Mouse (Mus musculus) midbrain, postnatal 0 days (tissue): ENCODE data around the gene Bcl11a. TPM values are rescaled to one million over a fixed set of nuclear protein-coding genes. Genes with fewer than 3 reads are reported as not detected.

ENCODE experiments used
- ATAC-seq: fragments of 200-750 bp; cut with Nextera tagmentation; 2 replicates; pipeline ENCODE4 v1.8.0; 2017; ENCODE audit warnings: moderate number of reproducible peaks, mild to moderate bottlenecking, moderate TSS enrichment, moderate library complexity; ENCODE audit not compliant: low FRiP score
- DNase-seq: peaks from one replicate; pipeline ENCODE4 v3.0.0-alpha.2; 2015; ENCODE audit warnings: low spot score
- H3K27ac ChIP-seq: fragments of 300-500 bp; sonication (generic); 2 replicates; pipeline ENCODE4 v1.5.1; 2014; ENCODE audit warnings: low read depth, mild to moderate bottlenecking, low read length, mixed read lengths
- H3K27me3 ChIP-seq: fragments of 300-500 bp; sonication (generic); 2 replicates; pipeline ENCODE4 v1.6.1; 2014; ENCODE audit warnings: low read length, control low read depth, mixed read lengths; ENCODE audit not compliant: insufficient read depth
- H3K36me3 ChIP-seq: fragments of 300-500 bp; sonication (generic); 2 replicates; pipeline ENCODE4 v1.6.1; 2014; ENCODE audit warnings: low read length, control low read depth, mixed read lengths; ENCODE audit not compliant: insufficient read depth
- H3K4me1 ChIP-seq: fragments of 300-500 bp; sonication (generic); 2 replicates; pipeline ENCODE4 v1.6.1; 2014; ENCODE audit warnings: mild to moderate bottlenecking, control low read depth, antibody characterized with exemption, low read length, mixed read lengths; ENCODE audit not compliant: insufficient read depth
- H3K4me2 ChIP-seq: fragments of 300-500 bp; sonication (generic); 2 replicates; pipeline ENCODE4 v1.6.1; 2014; ENCODE audit warnings: low read depth, mild to moderate bottlenecking, low read length, mixed read lengths; ENCODE audit not compliant: poor library complexity, severe bottlenecking
- H3K4me3 ChIP-seq: fragments of 300-500 bp; sonication (generic); 2 replicates; pipeline ENCODE4 v1.5.1; 2014; ENCODE audit warnings: low read depth, mild to moderate bottlenecking, low read length, moderate library complexity
- H3K9ac ChIP-seq: fragments of 300-500 bp; sonication (generic); replicated peaks from 2 replicates; pipeline ENCODE4 v1.6.1; 2014; ENCODE audit warnings: mild to moderate bottlenecking, low read length, moderate library complexity, mixed read lengths; ENCODE audit not compliant: poor library complexity, severe bottlenecking
- H3K9me3 ChIP-seq: fragments of 300-500 bp; sonication (generic); 2 replicates; pipeline ENCODE4 v1.6.1; 2016; ENCODE audit warnings: low read length, control low read depth
- CTCF ChIP-seq: IDR thresholded peaks from 2 replicates; pipeline ENCODE4 v1.5.1; 2016; ENCODE audit warnings: antibody characterized with exemption, mild to moderate bottlenecking
- WGBS: fragments of 180-500 bp; shearing (Covaris S2); extraction: QIAGEN DNeasy Blood & Tissue Kit; methylation state at CpG from one replicate; pipeline ENCODE4 v1.1.7; 2014; 5-methylcytosine and 5-hydroxymethylcytosine counted together
- polyA plus RNA-seq: library from polyadenylated mRNA; unstranded; fragments of >200 nt; fragmentation: Nextera tagmentation; extraction: Ambion mirVana; gene quantifications from 2 replicates; pipeline ENCODE4 v1.2.1, GENCODE M21; 2015
- total RNA-seq: library from RNA; depleted of rRNA; stranded (reverse); fragments of >200 nt; gene quantifications from 2 replicates; pipeline ENCODE4 v1.2.3, GENCODE M21; 2014

The Bcl11a gene
- total and polyA plus RNA-seq, 2 experiments from 2014 or later = 44.6 to 80.9 TPM

- WGBS = 94% methylated on average over 7 of the region's 7 CpGs
- H3K4me2 ChIP-seq = no peak overlapping the region
- H3K27ac ChIP-seq = no peak overlapping the region
- no peaks in the 10 kb centered on the region for H3K9me3 ChIP-seq
- DNase-seq (no peak), ATAC-seq (no peak)
- H3K4me3 ChIP-seq = no peak overlapping the region
- H3K36me3 ChIP-seq = no peaks in the 10 kb centered on the region
- TF ChIP-seq CTCF = no peak
- H3K27me3 ChIP-seq = no peaks in the 10 kb centered on the region
- H3K9ac ChIP-seq = no peak overlapping the region
- H3K4me1 ChIP-seq = no peaks in the 10 kb centered on the region
Measured at GRCm38 (mm10) chr11:24183501-24183900, 105.6 kb downstream of the Bcl11a start.

DNA sequence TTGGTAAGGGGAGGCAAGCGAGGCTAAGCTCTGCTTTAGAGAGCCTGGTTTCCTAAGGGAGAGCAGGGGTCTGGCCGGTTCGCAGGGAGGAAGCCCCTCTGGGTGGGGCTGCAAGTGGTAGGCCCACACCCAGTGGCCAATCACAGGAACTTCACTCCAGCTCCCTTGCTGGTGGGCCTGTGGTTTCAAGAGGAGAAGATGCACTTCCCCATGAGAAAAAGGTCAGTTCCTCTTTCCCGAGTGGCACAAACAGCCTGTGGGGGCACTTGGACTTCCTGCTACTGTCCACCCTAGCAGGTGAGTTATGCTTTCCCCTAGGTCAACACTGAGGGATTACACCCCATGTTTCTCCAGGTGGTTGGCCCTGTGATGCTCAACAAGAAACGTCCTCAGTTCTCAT is 107.1 kb downstream of the Bcl11a start:
- no peak for TF ChIP-seq CTCF
- H3K4me1 ChIP-seq = no peaks in the 10 kb centered on the region
- H3K9me3 ChIP-seq = no peaks in the 10 kb centered on the region
- no peak overlapping the region for H3K4me2 ChIP-seq
- DNase-seq (no peak), ATAC-seq (no peak)
- H3K9ac ChIP-seq = no peak overlapping the region
- no peak overlapping the region for H3K4me3 ChIP-seq
- no peaks in the 10 kb centered on the region for H3K36me3 ChIP-seq
- no peaks in the 10 kb centered on the region for H3K27me3 ChIP-seq
- H3K27ac ChIP-seq = no peak overlapping the region
- WGBS = 80% methylated on average over 5 of the region's 5 CpGs

GRCm38 (mm10) chr11:24190411-24190810 is 112.6 kb downstream of the Bcl11a start:
- ATAC-seq = no peak

GRCm38 (mm10) chr11:24196460-24197190 is 118.8 kb downstream of the Bcl11a start:
- H3K36me3 ChIP-seq = no peaks in the 10 kb centered on the region
- H3K4me2 ChIP-seq = no peak overlapping the region
- DNase-seq = peak; percentile 29
- H3K9ac ChIP-seq = no peak overlapping the region
- no peak for ATAC-seq
- 80% methylated on average over 4 of the region's 4 CpGs for WGBS
- no peak overlapping the region for H3K27ac ChIP-seq
- no peaks in the 10 kb centered on the region for H3K4me1 ChIP-seq
- no peaks in the 10 kb centered on the region for H3K27me3 ChIP-seq
- H3K4me3 ChIP-seq = no peak overlapping the region
- TF ChIP-seq CTCF = no peak
- H3K9me3 ChIP-seq = no peaks in the 10 kb centered on the region

More at GRCm38 (mm10) chr11:24190411-24190810, 112.6 kb downstream of the Bcl11a start:
- no peak overlapping the region for H3K27ac ChIP-seq
- H3K4me3 ChIP-seq = no peak overlapping the region
- WGBS = 80% methylated on average over 3 of the region's 3 CpGs
- H3K4me2 ChIP-seq = no peak overlapping the region
- H3K9me3 ChIP-seq = no peaks in the 10 kb centered on the region
- no peaks in the 10 kb centered on the region for H3K36me3 ChIP-seq
- no peaks in the 10 kb centered on the region for H3K4me1 ChIP-seq
- no peak for TF ChIP-seq CTCF
- no peak for DNase-seq
- no peak overlapping the region for H3K9ac ChIP-seq
- H3K27me3 ChIP-seq = no peaks in the 10 kb centered on the region

DNA sequence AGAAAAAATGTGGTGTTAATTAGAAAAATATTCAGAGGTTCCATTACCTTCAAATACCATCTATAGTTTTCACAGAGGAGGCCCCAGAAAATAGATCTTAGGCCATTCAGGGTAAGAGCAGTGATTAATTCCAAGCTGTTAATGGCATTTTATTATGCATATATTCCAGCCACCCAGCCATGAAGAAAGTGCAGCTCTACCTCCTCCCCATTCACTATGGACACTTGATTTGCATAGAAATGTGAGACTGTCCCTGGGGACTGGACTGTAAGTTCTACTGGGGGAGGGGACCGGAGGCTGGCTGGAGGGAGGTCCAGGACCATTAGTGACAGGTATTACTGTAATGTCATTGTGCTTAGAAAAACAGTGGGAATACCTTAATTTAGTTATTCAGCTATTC is 119.6 kb downstream of the Bcl11a start:
- Histone ChIP-seq H3K9me3 (no peaks in the 10 kb centered on the region), H3K36me3 (no peaks in the 10 kb centered on the region)
- ATAC-seq = no peak

GRCm38 (mm10) chr11:24199560-24199959 is 121.7 kb downstream of the Bcl11a start:
- no peak overlapping the region for H3K4me2 ChIP-seq
- ATAC-seq = no peak

More for the DNA sequence above, 119.6 kb downstream of the Bcl11a start:
- DNase-seq = no peak
- no peak overlapping the region for H3K9ac ChIP-seq
- WGBS = 58% methylated on average over 1 of the region's 1 CpGs
- H3K4me2 ChIP-seq = no peak overlapping the region
- TF ChIP-seq CTCF = no peak
- no peak overlapping the region for H3K4me3 ChIP-seq
- H3K27me3 ChIP-seq = no peaks in the 10 kb centered on the region
- H3K27ac ChIP-seq = no peak overlapping the region
- no peaks in the 10 kb centered on the region for H3K4me1 ChIP-seq

More at GRCm38 (mm10) chr11:24199560-24199959, 121.7 kb downstream of the Bcl11a start:
- H3K4me3 ChIP-seq = no peak overlapping the region
- H3K27me3 ChIP-seq = no peaks in the 10 kb centered on the region
- H3K36me3 ChIP-seq = no peaks in the 10 kb centered on the region
- H3K27ac ChIP-seq = no peak overlapping the region
- H3K9ac ChIP-seq = no peak overlapping the region
- 96% methylated on average over 3 of the region's 3 CpGs for WGBS
- no peak for TF ChIP-seq CTCF
- no peak for DNase-seq
- no peaks in the 10 kb centered on the region for H3K4me1 ChIP-seq
- no peaks in the 10 kb centered on the region for H3K9me3 ChIP-seq
